In the genomic region with DNA sequence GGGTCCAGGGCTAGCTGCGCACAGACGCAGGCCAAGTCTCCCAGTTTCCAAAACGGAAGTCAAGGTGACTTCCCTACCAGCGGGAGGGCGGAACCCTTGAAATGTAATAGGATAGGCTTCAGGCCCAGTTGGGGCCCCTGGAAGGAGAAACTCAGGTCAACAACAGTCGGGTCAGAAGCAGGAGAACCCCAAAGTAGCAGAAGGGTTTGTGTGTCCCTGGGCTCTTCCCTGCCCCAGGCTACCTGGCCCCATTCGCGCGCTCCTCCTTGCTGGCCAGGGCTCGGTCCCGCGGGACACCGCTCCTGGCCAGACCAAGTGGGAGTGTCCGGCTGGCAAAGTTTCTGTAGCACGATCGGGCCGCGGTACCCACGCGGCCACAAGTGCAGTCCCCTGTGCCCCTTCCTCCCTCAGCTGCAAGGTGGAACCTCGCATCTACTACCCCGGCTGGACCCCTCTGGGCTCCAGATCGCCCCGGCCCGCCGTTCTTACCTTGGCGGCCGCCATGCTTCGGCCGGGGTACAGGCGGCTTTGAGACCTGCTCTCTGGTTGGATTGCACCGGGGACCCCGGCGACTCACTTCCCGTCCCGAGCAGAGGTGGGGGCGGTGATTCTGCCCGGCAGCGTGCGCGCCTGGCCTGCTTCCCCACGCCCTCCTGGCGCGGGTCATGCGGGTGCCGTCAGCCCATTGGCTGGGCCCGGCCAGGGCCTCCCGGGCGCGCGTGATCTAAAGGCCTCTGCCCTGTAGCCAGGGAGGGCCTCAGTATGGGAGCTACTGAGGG, we compare ENCODE assay signal across 8 mouse cellular contexts. TPM values are rescaled to one million over a fixed set of nuclear protein-coding genes. Genes with fewer than 3 reads are reported as not detected.
DNase-seq lines count a peak whose midpoint lies in the region; ATAC-seq and TF ChIP-seq lines count a peak whose summit lies in the region.

A gene (minus strand): TSS at position 667 of the 779 bp plus-strand sequence.

- no peaks in the 10 kb centered on the region for H3K9me3 ChIP-seq in G1E (replicated peaks)

- peak; percentile 95 for DNase-seq in G1E (ENCODE audit: low spot score)
- DNase-seq in heart, postnatal 10 days = peak; percentile 85 to 87
- peak; percentile 79 to 88 for DNase-seq in kidney, postnatal 4 days
- DNase-seq in right cerebral cortex, postnatal 10 days (ENCODE audit: low spot score in 2 of 2) = peak; percentile 48 to 51
- DNase-seq in urinary bladder, postnatal 4 days (ENCODE audit: low spot score in 2 of 2) = peak; percentile 67 to 71

- H3K27me3 ChIP-seq in G1E (ENCODE audit: insufficient read depth, low read length) = peaks cover 15% of the 10 kb centered on the region

- H3K27ac ChIP-seq in bone marrow macrophage, adult 2 months (ENCODE audit: insufficient read depth, low read depth, low read length) = peak within 1 kb of the TSS; percentile 21
- H3K27ac ChIP-seq in embryonic fibroblast, embryonic 13.5 days (ENCODE audit: insufficient read depth, low read length) = no peak within 1 kb of the TSS

- no peak for TF ChIP-seq CTCF in G1E (IDR thresholded peaks at IDR 0.05; ENCODE audit: low read depth, low read length)
- no peak for TF ChIP-seq CTCF in bone marrow macrophage, adult 2 months (IDR thresholded peaks at IDR 0.05; ENCODE audit: low read depth, low read length)
- no peak for TF ChIP-seq CTCF in embryonic fibroblast, embryonic 13.5 days (IDR thresholded peaks at IDR 0.05; ENCODE audit: borderline replicate concordance, insufficient read depth, low read length)

- peaks cover 24% of the 10 kb centered on the region for H3K4me1 ChIP-seq in G1E (ENCODE audit: insufficient read depth, low read depth, low read length)
- peaks cover 21% of the 10 kb centered on the region for H3K4me1 ChIP-seq in bone marrow macrophage, adult 2 months (ENCODE audit: control insufficient read depth, insufficient read depth, low read length)
- H3K4me1 ChIP-seq in embryonic fibroblast, embryonic 13.5 days (ENCODE audit: control insufficient read depth, insufficient read depth, low read length) = peaks cover 7% of the 10 kb centered on the region; the same call in 1 of the 2 replicates

- ATAC-seq in G1E (ENCODE audit: extremely low read depth, insufficient number of reproducible peaks, low FRiP score, poor library complexity, severe bottlenecking) = peak; percentile 92
- ATAC-seq in megakaryocyte, adult 5-6 weeks (ENCODE audit: poor library complexity, severe bottlenecking) = peak; percentile 93

- peaks cover 17% of the 10 kb centered on the region for H3K36me3 ChIP-seq in G1E (replicated peaks)

- TF ChIP-seq POLR2A in bone marrow macrophage, adult 2 months (IDR thresholded peaks at IDR 0.05; ENCODE audit: borderline replicate concordance, low read depth, low read length) = no peak
- TF ChIP-seq POLR2A in embryonic fibroblast, embryonic 13.5 days (IDR thresholded peaks at IDR 0.05; ENCODE audit: low read depth, low read length) = peak; percentile 51; the same call in 1 of the 2 replicates

- intact Hi-C loops in heart, postnatal 10 days (cut with DNase I) = loop anchor here (10.0 kb wide), 1 partner anchor 212 kb away; no protein-coding TSS in a partner anchor

- peak within 1 kb of the TSS; percentile 92 for H3K4me3 ChIP-seq in G1E (ENCODE audit: low read depth, low read length)
- H3K4me3 ChIP-seq in bone marrow macrophage, adult 2 months (ENCODE audit: insufficient read depth, low read length) = peak within 1 kb of the TSS; percentile 80
- H3K4me3 ChIP-seq in embryonic fibroblast, embryonic 13.5 days (ENCODE audit: insufficient read depth, low read length) = peak within 1 kb of the TSS; percentile 89

RNA-seq across cellular contexts. Expression of the gene that starts here (rescaled TPM):
- total RNA-seq in G1E (2014; fragmentation: Nextera tagmentation) = 24.6 and 26.7 TPM in 2 replicates
- total RNA-seq in G1E (2017) = 46.6 and 52.7 TPM in 2 replicates
- polyA plus RNA-seq in G1E (2012) = 4.0 and 6.6 TPM in 2 replicates
- polyA plus RNA-seq in bone marrow macrophage, adult 2 months (2012; ENCODE audit: insufficient read depth, insufficient read length, missing spikeins) = 7.0 and 7.8 TPM in 2 replicates
- polyA plus RNA-seq in embryonic fibroblast, embryonic 13.5 days (2011; ENCODE audit: insufficient read length, low read depth, missing spikeins) = 9.3 and 11.3 TPM in 2 replicates
- total RNA-seq in heart, postnatal 10 days (2021) = 10 to 100 TPM; 74.0 to 82.0 TPM
- total RNA-seq in megakaryocyte, adult 5-6 weeks (2015) = 16.6 and 17.1 TPM in 2 replicates
- 22.3 and 22.8 TPM in 2 replicates for total RNA-seq in megakaryocyte, adult 5-6 weeks (2017)
